Comparison of ENCODE assay signal across 8 mouse cellular contexts in the genomic region with DNA sequence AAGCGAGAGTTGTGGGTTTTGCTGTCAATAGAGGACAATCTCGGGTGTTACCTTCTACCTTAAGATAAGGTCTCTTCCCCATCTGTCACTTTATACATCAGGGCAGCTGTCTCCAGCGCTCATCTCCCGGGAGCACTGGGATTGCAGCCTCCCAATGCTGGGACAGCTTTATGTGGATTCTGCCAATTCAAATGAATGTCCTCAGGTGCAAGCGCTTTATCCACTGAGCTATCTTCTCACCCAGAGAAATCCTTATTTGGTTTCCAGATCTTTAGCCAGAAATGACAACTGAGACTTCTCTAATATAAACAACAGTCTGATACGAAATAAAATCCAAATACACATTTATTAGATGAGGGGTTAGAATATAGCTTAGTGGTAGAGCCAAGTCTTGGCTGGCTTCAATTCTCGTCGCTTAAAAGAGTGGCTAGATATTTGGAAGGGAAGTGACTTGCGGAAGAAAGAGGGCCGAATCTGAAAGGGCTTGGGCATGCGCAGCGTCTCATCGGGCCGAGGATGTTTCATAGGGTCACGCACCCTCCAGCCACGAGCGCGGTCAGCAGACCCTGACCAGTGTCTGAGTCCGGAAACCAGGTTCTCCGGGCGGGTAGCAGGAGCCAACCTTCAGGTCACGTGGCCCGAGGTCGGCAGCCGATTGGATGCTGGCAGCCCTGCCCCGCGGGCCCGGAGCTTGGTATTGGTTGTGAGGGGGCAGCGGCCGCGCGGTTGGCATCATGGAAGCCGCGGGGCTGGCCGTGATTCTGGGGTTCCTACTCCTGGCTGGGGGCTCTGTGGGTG. TPM values are rescaled to one million over a fixed set of nuclear protein-coding genes. Genes with fewer than 3 reads are reported as not detected.
DNase-seq lines count a peak whose midpoint lies in the region; ATAC-seq and TF ChIP-seq lines count a peak whose summit lies in the region.

Gene Naglu (plus strand): TSS at position 622 of the 798 bp plus-strand sequence.

- H3K4me2 ChIP-seq in lung, embryonic 15.5 days, result peak within 1 kb of the TSS; percentile 99

- DNase-seq in Muller cell, postnatal 12 days (ENCODE audit: inconsistent ontology term), result peak; percentile 97
- DNase-seq in cerebellum, adult 9-10 months, result peak; percentile 96
- DNase-seq in layer of hippocampus, adult 9-10 months (ENCODE audit: low spot score), result peak; percentile 90
- peak; percentile 90 for DNase-seq in thymus, adult 18-20 months

- peak; percentile 87 for TF ChIP-seq POLR2A in olfactory bulb, adult 2 months (IDR thresholded peaks at IDR 0.05; ENCODE audit: insufficient read depth, low read depth, low read length)

- H3K4me1 ChIP-seq in lung, embryonic 15.5 days, result peaks cover 34% of the 10 kb centered on the region
- H3K4me1 ChIP-seq in olfactory bulb, adult 2 months (ENCODE audit: control insufficient read depth, insufficient read depth, low read length), result peaks cover 11% of the 10 kb centered on the region

- no peak for TF ChIP-seq CTCF in olfactory bulb, adult 2 months (IDR thresholded peaks at IDR 0.05; ENCODE audit: insufficient read depth, low read depth, low read length)

- H3K9ac ChIP-seq in lung, embryonic 15.5 days, result peak within 1 kb of the TSS; percentile 73

- H3K27ac ChIP-seq in lung, embryonic 15.5 days, result 0 out of 2 replicates have a peak within 1 kb of the TSS, but pooled peaks have one; percentile 2
- H3K27ac ChIP-seq in olfactory bulb, adult 2 months (ENCODE audit: insufficient read depth, low read depth, low read length), result peak within 1 kb of the TSS; percentile 35; the same call in 1 of the 2 replicates

- H3K4me3 ChIP-seq in lung, embryonic 15.5 days, result peak within 1 kb of the TSS; percentile 74
- peak within 1 kb of the TSS; percentile 87 for H3K4me3 ChIP-seq in olfactory bulb, adult 2 months (ENCODE audit: insufficient read depth, low read depth, low read length)

- H3K36me3 ChIP-seq in lung, embryonic 15.5 days, result no peaks in the 10 kb centered on the region

- peak; percentile 83 for ATAC-seq in frontal cortex, adult (ENCODE audit: low TSS enrichment)
- peak; percentile 79 to 85 for ATAC-seq in hematopoietic stem cell, adult 5-6 weeks (replicated peaks in 1 of 2; ENCODE audit: insufficient read depth in 1 of 2, low FRiP score in 2 of 2, low TSS enrichment in 1 of 2, low read depth in 1 of 2, poor library complexity in 2 of 2, severe bottlenecking in 2 of 2)
- ATAC-seq in lung, embryonic 15.5 days (ENCODE audit: borderline replicate concordance, extremely low read depth, low FRiP score, low TSS enrichment), result peak; percentile 88

- 3% methylated on average over 35 of the region's 35 CpGs for WGBS in lung, embryonic 15.5 days
- 4% methylated on average over 35 of the region's 35 CpGs for WGBS in olfactory bulb, adult 2 months

- H3K27me3 ChIP-seq in lung, embryonic 15.5 days, result peaks cover 6% of the 10 kb centered on the region; the same call in 1 of the 2 replicates

- H3K9me3 ChIP-seq in lung, embryonic 15.5 days, result no peaks in the 10 kb centered on the region

RNA-seq across cellular contexts. Expression of gene Naglu, which starts in this region (rescaled TPM):
- total RNA-seq in hematopoietic stem cell, adult 5-6 weeks (2017), result 16.4 and 20.6 TPM in 2 replicates
- 20.4 and 22.5 TPM in 2 replicates for polyA plus RNA-seq in lung, embryonic 15.5 days (2015; fragmentation: Nextera tagmentation; extraction: Ambion mirVana)
- not detected in 2 replicates for polyA plus RNA-seq in olfactory bulb, adult 2 months (2012; ENCODE audit: insufficient read depth, insufficient read length, low replicate concordance, missing spikeins)

Comparison
In these comparisons a context has a peak if more than half of its experiments do, and no peak if none do; other contexts are left out.
1. Peak in every context shown above with its lines: DNase-seq, ATAC-seq, H3K4me3 ChIP-seq and H3K27ac ChIP-seq.
2. RNA of gene Naglu (polyA plus RNA-seq): 20.4 to 22.5 TPM in lung, embryonic 15.5 days; not detected in olfactory bulb, adult 2 months; every median in the first group is over 10 times any median in the second.